Mouse (Mus musculus): ENCODE measurements around the gene Baz2b. TPM values are rescaled to one million over a fixed set of nuclear protein-coding genes. Genes with fewer than 3 reads are reported as not detected.

Gene Baz2b
- total and polyA plus RNA-seq, 3 experiments, result 5.7 to 11.4 TPM; not detected in 1

DNA sequence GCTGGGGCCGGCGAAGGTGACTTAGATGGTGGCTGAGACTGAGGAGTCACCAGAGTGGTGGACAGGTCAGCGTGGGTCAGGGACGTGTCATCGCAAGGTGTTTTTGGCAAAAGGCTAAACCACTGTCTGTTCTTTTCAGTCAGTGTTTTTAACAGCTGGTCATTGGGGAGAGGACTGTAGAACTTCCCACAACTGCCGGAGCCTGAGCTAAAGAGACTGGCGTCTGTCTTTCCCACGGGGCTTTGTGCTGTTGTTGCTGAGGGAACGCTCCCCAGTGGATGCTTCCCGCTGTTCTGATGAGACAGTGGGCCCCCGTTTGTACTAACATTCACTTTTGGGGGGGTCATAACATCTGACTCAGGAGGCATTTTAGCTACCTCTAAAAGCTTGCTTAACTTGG lies 296.0 kb downstream of the Baz2b start (continued):
- no peak for TF ChIP-seq MYB (IDR thresholded peaks at IDR 0.05; ENCODE audit: low read depth, low read length)

DNA sequence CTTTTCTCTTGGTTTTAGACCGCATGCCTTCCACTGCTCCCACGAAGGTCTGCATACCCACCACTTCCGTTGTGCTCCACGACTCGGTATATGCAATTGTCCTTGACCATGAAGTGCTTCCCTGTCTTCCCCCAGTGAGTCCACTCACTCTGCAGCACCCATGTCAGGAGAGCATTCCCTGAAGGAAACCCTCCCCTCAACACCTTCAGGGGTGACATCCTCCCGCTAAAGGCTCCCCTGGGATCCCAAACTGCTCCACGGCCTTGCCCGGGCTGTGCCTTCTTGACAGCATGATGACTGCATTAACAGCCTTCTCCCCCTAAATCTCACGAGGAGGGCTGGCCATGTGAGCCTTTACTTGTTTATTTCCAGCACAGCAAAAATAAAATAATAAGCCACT lies 301.6 kb downstream of the Baz2b start:
- TF ChIP-seq MAFK (IDR thresholded peaks at IDR 0.05; ENCODE audit: borderline replicate concordance, low read depth, low read length) (no peak), TCF12 (IDR thresholded peaks at IDR 0.05; ENCODE audit: low read depth, low read length) (no peak), SMC3 (IDR thresholded peaks at IDR 0.05; ENCODE audit: low read depth, low read length) (no peak), POLR2AphosphoS2 (IDR thresholded peaks at IDR 0.05; ENCODE audit: low read length) (no peak), E2F4 (IDR thresholded peaks at IDR 0.05; ENCODE audit: borderline replicate concordance, low read depth, low read length) (no peak)

DNA sequence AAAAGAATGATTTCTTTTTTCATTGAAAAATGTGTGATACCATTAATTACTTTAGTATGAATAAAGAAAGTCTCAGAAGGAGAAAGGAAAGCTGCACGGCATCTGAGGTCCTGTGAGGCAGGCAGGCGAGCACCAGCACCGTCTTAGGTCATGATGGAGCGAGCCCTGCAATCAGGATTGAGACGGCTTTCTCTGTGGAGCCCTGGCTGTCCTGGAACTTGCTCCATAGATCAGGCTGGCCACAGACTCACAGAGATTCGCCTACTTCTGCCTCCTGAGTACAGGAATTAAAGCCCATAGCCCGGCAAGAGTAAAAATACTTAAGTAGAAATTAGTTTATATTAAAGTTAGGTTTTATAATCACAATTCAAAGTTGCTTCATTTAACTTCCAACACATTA lies 305.6 kb downstream of the Baz2b start:
- no peak overlapping the region for H3K27ac ChIP-seq (ENCODE audit: control insufficient read depth, low read depth, low read length)

More for the DNA sequence above, 301.6 kb downstream of the Baz2b start:
- no peaks in the 10 kb centered on the region for H3K4me1 ChIP-seq (ENCODE audit: control insufficient read depth in 1 of 2, insufficient read depth in 2 of 2, low read length in 2 of 2)
- no peak overlapping the region for H3K4me3 ChIP-seq (ENCODE audit: control insufficient read depth in 1 of 2, insufficient read depth in 1 of 2, low read depth in 2 of 2, low read length in 2 of 2)
- H3K27ac ChIP-seq (ENCODE audit: control insufficient read depth, low read depth, low read length), result no peak overlapping the region
- DNase-seq (ENCODE audit: low read depth, low spot score), result no peak
- no peaks in the 10 kb centered on the region; a peak in 1 of 4 replicates for H3K36me3 ChIP-seq (ENCODE audit: control insufficient read depth in 1 of 2, insufficient read depth in 2 of 2, low read length in 2 of 2)
- H3K9ac ChIP-seq (ENCODE audit: control insufficient read depth, low read depth, low read length, poor library complexity, severe bottlenecking), result no peak overlapping the region
- H3K79me2 ChIP-seq (ENCODE audit: control insufficient read depth, insufficient read depth, low read length, poor library complexity), result no peaks in the 10 kb centered on the region
- H3K27me3 ChIP-seq (ENCODE audit: control insufficient read depth in 1 of 2, insufficient read depth in 2 of 2, low read length in 2 of 2), result no peaks in the 10 kb centered on the region
- no peaks in the 10 kb centered on the region for H3K9me3 ChIP-seq (replicated peaks; ENCODE audit: insufficient read depth, low read length)

More for the DNA sequence above, 305.6 kb downstream of the Baz2b start:
- no peak overlapping the region for H3K9ac ChIP-seq (ENCODE audit: control insufficient read depth, low read depth, low read length, poor library complexity, severe bottlenecking)
- H3K27me3 ChIP-seq (ENCODE audit: control insufficient read depth in 1 of 2, insufficient read depth in 2 of 2, low read length in 2 of 2), result no peaks in the 10 kb centered on the region
- TF ChIP-seq POLR2AphosphoS2 (IDR thresholded peaks at IDR 0.05; ENCODE audit: low read length), result no peak
- no peak for TF ChIP-seq USF1 (IDR thresholded peaks at IDR 0.05; ENCODE audit: low read depth, low read length)
- no peak for TF ChIP-seq TBP (IDR thresholded peaks at IDR 0.05; ENCODE audit: low read depth, low read length)
- TF ChIP-seq CHD2 (IDR thresholded peaks at IDR 0.05; ENCODE audit: low read length), result no peak
- TF ChIP-seq KAT2A (conservative IDR thresholded peaks at IDR 0.05; ENCODE audit: low read depth, low read length), result no peak
- no peak for TF ChIP-seq EP300 (IDR thresholded peaks at IDR 0.05; ENCODE audit: low read depth in 1 of 2, low read length in 2 of 2)
- no peak for TF ChIP-seq GATA1 (IDR thresholded peaks at IDR 0.05; ENCODE audit: low read depth, low read length)
- no peak for TF ChIP-seq MAZ (IDR thresholded peaks at IDR 0.05; ENCODE audit: low read depth, low read length)
- no peak for TF ChIP-seq SMC3 (IDR thresholded peaks at IDR 0.05; ENCODE audit: low read depth, low read length)
- no peak for TF ChIP-seq POLR2AphosphoS5 (IDR thresholded peaks at IDR 0.05; ENCODE audit: borderline replicate concordance, low read depth, low read length)
- no peak for TF ChIP-seq MYC (IDR thresholded peaks at IDR 0.05; ENCODE audit: low read depth, low read length)
- TF ChIP-seq JUND (IDR thresholded peaks at IDR 0.05; ENCODE audit: low read depth, low read length), result no peak
- no peak for TF ChIP-seq SIN3A (IDR thresholded peaks at IDR 0.05; ENCODE audit: low read length)
- no peak for TF ChIP-seq ETS1 (IDR thresholded peaks at IDR 0.05; ENCODE audit: low read depth, low read length)
- no peak for TF ChIP-seq MAX (IDR thresholded peaks at IDR 0.05; ENCODE audit: low read length)
- TF ChIP-seq CTCF (IDR thresholded peaks at IDR 0.05 in 2 of 3, conservative IDR thresholded peaks at IDR 0.05 in 1 of 3; ENCODE audit: control insufficient read depth in 1 of 3, insufficient read depth in 1 of 3, low read depth in 2 of 3, low read length in 3 of 3, poor library complexity in 1 of 3, severe bottlenecking in 1 of 3), result no peak
- no peak for TF ChIP-seq GABPA (IDR thresholded peaks at IDR 0.05; ENCODE audit: low read depth, low read length)
- no peak for TF ChIP-seq ZMIZ1 (IDR thresholded peaks at IDR 0.05; ENCODE audit: low read depth, low read length)
- TF ChIP-seq USF2 (IDR thresholded peaks at IDR 0.05; ENCODE audit: borderline replicate concordance in 1 of 2, insufficient read depth in 1 of 2, low read depth in 1 of 2, low read length in 2 of 2), result no peak
- no peak for TF ChIP-seq MAFK (IDR thresholded peaks at IDR 0.05; ENCODE audit: borderline replicate concordance, low read depth, low read length)
- H3K36me3 ChIP-seq (ENCODE audit: control insufficient read depth in 1 of 2, insufficient read depth in 2 of 2, low read length in 2 of 2), result no peaks in the 10 kb centered on the region; a peak in 1 of 4 replicates
- no peak overlapping the region for H3K4me3 ChIP-seq (ENCODE audit: control insufficient read depth in 1 of 2, insufficient read depth in 1 of 2, low read depth in 2 of 2, low read length in 2 of 2)
- DNase-seq (ENCODE audit: low read depth, low spot score), result no peak
- H3K79me2 ChIP-seq (ENCODE audit: control insufficient read depth, insufficient read depth, low read length, poor library complexity), result no peaks in the 10 kb centered on the region
- no peaks in the 10 kb centered on the region for H3K4me1 ChIP-seq (ENCODE audit: control insufficient read depth in 1 of 2, insufficient read depth in 2 of 2, low read length in 2 of 2)
- no peaks in the 10 kb centered on the region for H3K9me3 ChIP-seq (replicated peaks; ENCODE audit: insufficient read depth, low read length)
